Mouse (Mus musculus): ENCODE measurements around the gene Eps15l1.

The Eps15l1 gene

DNA sequence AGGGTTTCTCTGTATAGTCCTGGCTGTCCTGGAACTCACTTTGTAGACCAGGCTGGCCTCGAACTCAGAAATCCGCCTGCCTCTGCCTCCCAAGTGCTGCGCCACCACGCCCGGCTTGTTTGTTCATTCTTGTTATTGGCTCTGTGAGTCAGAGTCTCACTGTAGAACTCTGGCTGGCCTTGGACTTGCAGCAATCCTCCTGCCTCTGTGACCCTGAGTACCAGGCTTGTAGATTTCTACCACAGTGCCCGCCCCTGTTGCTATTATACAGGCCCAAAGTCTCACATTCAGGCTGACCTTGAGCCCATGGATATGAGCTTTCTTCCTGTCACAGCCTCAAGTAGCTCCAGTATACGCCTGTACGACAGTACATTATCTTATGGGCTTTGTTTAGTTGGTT lies 124.7 kb downstream of the Eps15l1 start:
- in situ Hi-C loops (cut with MboI, MseI): no loop called here

DNA sequence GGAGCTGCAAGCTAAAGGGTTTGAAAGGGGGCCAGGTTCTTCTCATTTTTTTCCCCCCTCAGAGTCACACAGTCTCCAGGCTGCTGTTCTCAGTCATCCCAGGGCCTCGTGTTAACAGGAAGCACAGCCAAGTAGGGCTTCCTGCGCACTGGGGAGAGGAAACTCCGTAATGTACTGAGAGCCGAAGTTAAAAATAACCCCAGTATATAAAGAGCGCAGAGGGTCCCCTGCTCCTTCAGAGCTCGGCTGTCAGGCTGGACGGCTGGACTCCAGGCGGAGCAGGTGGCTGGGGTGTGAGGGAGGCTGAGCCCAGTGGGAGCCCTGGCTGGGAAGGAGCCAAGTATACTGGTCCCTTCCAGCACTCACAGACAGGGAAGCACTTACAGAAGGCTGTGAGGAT lies 125.6 kb downstream of the Eps15l1 start:
- in situ Hi-C loops (cut with MboI, MseI): no loop called here

DNA sequence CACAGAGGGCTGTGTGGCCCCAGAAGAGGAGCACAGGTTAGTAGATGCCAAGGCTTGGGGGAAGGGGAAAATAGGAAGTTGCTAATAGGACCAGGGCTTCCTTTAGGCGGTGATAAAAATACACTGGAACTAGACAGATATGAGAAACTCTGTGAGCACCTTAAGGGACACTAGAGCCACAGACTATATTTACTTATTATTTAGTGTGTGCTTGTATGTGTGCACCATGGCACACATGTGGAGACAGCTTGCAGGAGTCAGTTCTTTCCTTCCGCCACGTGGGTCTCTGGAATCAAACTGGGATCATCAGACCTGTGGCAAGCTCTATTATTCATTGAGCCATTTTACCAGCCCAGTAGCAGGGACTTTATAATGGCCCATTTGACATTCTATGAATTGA lies 126.1 kb downstream of the Eps15l1 start:
- in situ Hi-C loops (cut with MboI, MseI): no loop called here

DNA sequence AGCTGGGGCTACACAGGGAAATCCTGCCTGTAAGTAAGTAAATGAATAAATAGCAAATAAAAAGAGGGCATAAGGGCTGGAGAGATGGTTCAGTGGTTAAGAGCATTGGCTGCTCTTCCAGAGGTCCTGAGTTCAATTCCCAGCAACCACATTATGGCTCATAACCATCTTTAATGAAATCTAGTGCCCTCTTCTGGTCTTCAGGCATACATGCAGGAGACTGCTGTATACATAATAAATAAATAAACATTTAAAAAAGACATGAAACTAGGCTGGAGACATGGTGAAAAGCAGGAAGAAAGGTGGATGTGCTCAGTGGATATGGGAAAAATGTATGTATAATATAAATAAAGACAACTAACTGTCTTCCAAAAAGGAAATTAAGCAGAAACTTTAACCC lies 128.0 kb downstream of the Eps15l1 start:
- in situ Hi-C loops (cut with MboI, MseI): no loop called here

DNA sequence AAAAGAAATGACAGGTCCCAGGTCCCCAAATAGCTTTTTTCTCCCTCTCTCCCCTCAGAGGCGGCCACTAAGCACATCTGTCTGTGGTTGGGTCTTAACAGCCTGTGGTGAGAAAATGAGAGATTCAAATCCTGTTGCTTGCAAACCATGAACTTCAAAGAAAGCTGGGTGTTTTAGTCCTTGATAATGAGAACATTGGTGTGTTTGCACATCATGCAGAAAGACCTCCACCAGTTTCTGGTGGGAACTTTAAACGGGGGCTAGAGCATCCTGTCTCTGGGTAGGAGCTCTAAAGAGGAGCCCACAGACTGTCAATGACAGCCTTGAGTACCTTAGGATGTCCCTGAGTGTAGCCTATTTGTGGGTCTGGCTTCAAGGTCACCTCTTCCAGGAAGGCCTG lies 130.2 kb downstream of the Eps15l1 start:
- in situ Hi-C loops (cut with MboI, MseI): no loop called here

Measured in T-helper 1 cell (primary cell).